Mouse (Mus musculus): ENCODE results near the gene Eogt.

Eogt gene

DNA sequence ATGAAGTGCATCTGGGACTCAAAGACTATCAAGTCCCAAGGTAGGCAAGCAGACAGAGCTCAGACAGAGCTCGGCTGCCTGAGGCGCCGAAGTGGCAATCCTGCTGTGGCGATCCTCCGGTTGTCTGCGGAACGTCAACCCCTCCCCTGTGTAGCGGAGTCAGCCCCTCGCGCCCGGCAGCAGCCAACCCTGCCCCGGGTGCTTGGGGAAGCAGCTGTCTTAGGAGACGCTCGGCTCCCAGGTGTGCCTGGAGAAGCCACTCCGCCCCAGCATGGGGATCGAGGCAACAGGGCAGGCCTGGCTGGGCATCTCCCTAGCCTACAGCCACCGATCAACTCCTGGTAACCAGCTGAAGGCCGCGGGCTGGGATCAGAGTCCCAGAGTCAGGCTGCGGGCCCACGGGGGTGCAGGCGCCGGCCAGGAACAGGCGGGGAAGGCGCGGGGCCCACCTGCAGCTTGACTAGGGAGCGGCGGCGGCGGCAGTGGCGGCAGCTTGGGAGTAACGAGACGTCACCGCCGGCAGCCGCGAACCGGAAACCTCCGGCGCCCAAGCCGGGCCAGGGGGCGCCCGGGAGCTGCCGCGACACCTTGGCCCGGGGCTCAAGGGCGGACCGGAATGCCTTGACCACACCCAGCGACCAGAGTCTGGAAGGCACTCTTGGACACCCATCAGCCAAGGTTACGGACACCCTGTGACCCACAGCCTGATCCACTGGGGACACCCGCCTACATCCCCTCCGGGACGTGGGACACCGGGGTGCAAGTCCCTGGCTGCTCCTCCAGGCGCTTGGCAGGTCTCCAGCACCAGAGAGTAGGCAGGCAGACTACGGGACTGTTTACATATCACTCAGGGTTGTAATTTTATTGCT, at the start of gene Eogt:
TSS of gene Eogt (minus strand) at position 800 of the 869 bp plus-strand sequence.
- peak; percentile 75 for DNase-seq

DNA sequence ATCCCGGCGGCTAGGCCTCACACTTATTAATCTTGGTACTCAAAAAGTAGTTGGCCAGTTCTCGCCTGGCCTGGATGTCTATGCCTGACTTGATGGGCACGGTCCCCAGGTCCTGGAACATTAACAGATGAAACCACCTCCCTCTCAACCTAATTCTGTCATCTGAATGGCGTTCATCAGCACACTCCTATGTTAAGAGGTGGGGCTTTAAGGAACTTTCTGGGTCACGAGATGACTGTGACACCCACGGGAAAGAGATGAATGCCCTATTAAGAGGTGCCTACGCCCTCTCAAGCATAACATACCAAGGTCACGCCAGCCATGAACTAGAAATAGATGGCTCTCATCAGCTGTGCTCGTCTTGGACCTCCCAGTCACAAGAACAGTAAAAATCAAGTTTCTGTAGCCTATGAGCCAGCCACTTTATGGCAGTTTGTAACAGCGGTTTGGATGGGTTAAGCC, 30.4 kb upstream of the Eogt start:
- no peak for DNase-seq

DNA sequence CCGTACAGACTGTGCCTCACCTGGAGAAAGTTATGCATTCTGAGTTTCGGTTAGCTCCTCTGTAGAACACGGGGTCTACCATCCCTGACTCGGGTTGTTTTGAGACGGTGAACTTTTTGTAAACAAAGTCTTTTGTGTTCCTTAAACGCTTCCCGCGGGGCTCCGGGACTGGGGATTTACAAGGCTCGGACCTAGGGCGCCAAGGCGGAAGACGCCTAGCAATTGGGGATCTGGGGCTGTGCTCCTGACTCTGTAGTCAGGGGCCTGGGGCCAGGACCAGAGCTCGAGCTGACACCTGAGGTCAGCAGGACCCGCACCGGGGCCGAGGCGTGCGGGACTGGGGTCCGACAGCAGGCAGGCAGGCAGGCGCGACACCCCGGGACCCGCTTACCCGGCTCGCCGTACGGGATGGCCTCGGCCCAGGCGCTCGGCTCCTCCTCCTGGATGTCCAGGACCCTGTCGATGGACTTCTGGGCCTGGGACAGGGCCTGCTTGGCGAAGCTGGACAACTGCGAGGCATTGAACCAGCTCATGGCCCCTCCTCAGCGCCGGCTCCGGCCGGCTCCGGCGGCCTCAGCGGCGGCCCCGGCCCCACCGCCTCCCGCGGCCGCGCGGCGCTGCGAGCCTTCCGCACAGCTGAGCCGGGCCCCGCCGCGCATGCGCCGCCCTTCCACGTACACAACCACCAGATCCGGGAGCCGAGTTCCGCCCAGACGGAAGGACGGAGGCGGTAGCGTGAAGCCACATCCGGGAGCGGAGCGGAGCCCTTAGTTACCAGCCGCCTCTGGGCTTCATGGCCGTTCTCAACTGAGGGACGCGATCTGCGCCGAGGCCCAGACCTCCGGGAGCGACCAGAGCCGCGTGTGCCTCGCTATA, 29.7 kb upstream of the Eogt start, which contains the start of gene Tmf1:
TSS of gene Tmf1 (minus strand) at position 632 of the 876 bp plus-strand sequence.
- DNase-seq: peak; percentile 97

DNA sequence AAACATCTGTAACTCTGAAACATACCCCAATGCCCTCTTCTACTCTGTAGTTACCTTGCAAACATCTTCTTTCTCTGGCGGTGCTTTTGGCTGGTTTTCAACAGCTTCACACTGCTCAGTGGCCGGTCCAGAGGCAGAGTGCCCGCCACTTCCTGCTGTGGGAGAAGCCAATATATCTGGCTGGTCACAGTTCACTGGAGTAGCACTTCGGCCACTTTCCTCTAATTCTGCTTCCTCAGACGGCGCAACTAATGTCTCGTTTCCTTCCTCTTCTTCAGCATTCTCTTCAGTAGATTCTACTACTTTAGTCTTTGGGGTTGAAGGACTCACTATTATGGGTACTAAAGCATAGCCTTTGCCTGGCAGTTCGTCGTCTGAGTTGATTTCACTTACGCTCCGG, 26.7 kb upstream of the Eogt start:
- DNase-seq: no peak

DNA sequence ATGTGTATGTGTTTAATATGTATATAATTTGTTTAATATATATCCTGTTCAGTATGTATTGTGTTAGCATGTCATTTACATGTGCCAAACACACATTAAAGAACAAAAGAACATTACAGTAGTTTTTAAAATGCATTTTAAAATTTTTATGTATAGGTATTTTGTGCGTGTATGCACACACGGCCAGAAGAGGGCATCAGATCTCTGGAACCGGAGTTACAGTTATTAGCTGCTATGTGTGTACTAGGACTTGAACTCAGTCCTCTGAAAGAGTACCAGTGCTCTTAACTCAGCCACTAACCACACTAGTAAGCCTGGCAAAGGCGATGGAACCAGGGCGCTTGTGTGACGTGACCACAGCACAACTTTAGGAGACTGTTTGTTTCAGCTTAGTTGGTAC, 1.2 kb upstream of the Eogt start:
- no peak for DNase-seq

DNA sequence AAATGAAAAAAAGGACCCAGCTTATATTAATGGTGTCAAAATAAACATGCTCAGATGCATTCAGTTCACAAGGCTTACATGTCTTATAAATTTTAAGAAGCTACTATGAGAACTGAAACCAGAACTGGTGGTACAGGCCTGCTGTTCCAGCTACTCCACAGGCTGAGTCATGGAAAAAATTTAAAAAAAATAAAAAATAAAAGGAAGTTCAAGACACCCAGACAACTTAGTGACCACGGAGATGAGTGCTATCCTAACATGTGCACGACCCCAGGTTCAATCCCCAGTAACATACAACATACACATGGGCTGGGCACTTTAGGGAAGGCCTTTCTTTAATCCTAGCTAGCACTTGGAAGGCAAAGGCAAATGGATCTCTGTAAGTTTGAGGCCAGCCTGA, 739 bp upstream of the Eogt start:
- no peak for DNase-seq

DNA sequence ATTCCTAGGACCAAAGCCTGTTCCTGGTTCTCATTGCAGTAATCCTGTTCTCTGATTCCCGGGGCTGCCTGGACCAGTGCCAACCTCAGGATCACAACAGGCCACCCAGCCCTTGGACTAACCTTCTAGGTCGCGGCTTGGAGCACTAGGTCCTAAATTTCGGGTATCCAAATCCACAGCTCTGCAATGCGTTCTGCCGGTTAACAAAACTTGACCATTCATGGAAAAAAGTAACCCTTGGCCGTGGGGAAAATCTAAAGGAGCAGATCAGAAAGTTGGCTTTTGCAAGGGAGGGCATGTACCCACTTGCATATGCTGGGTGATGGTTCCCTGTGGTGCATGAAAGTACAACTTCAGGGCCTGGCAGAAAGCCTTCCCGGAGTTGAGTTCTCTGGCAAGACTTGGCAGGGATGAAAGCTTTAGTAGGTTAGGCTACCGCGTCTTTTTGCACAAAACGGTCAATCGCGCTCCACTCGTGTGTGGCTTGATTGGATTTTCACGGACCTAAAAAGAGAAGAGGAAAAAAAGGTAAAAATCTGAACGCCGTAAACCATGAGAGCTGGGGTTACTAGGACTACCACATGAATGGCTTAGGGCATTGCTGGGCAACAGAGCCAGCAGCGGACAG, 1.1 kb downstream of the Eogt start:
- DNase-seq: peak; percentile 29

DNA sequence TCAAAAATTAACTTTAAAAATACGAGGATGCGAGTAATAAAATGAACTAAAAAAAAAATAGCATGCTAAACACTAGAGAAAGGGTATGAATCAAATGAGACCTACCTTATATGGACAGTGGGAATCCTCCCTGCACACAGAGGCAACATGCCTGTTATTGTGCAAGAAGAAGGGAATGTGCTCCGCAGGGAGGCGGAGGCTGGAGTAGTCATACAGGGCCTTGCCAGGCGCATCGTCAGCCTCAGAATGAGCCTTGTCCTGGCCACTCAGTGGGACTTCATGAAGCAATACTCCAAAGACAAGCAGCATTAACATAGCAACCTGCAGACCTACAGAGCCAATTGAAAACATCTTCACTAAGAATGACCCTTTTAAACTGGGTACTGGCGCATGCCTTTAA, 3.8 kb downstream of the Eogt start:
- no peak for DNase-seq

DNA sequence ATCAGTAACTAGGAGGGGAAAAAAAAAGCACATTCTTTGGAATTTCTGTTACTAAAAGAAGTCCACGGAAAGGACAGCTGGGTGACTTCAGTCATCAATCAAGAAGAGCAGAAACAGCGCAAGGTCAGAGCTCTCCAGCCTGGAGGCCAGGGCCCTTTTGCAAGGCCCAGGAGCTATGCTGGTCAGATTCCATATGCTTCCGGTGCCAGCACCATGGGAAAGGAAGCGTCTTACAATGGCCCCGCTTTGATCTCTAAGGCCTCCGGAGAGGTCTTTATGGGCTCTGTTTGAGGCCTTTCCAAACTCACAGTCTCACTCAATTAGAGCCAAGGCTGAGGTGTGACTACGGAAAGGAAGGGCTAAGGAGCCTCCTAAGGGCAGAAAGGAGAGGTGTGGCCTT, 4.6 kb downstream of the Eogt start:
- no peak for DNase-seq

DNA sequence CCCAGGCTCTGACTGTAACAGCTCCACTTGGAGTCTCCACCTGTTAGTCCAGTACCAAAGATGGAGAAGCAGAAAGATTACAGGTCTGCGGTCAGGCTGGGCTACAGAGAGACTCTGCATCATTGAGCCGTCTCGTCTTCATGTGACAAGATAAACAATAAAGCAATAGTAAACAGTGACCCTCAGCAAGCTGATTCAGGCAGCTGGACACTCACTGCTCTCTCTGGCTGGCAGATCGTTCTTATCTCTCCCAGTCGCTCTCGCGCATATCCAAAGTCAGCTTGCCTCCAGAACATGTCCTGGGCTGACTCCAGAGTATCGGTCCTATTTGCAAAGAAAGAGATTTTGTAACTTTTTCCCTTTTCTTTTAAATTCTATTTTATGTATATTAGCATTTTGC, 6.4 kb downstream of the Eogt start:
- DNase-seq: no peak

DNA sequence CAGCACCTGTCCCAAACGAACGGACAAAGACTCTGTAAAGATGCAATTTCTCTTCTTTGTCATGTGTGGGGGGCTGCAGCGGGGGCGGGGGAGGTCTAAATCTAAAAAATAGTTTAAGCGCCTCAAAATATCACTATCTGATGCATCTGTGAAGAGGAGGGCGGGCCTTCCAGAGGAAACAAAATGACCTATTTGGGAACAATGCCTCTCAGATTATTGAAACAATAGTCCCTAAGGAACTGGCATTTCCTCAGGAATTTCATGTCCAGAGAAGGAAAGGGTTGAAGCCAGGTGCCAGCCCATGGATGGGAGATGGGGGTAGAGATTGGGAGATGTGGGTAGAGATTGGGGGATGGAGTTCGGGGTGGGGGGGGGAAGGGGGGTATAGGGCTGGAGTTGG, 7.2 kb downstream of the Eogt start:
- no peak for DNase-seq

DNA sequence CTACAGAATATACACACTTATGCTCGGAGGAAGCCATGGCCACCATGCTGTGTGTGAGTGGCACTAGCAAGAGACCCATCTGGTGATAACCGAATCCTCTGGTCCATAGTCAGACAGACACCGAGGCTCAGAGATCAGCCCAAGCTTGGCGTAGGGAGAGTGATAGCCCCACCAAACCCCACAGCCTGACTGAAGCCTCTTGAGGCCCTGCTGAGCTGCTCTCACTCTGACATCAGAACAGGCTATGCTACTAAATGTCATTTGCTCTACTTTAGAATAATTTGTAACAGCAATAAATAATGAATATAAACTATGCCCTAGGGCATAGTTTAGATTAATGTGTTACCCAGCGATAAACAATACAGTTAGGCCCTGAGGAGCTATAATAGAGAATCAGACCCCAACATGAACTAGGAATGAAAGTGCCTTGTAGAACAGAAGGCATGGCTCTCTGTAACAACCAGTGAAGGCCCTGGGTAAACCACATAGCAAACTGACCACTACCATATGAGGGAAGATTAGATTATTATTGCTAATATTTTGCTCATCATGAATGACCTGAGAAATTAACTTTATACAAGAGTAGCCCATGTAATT, 16.2 kb downstream of the Eogt start:
- no peak for DNase-seq

DNA sequence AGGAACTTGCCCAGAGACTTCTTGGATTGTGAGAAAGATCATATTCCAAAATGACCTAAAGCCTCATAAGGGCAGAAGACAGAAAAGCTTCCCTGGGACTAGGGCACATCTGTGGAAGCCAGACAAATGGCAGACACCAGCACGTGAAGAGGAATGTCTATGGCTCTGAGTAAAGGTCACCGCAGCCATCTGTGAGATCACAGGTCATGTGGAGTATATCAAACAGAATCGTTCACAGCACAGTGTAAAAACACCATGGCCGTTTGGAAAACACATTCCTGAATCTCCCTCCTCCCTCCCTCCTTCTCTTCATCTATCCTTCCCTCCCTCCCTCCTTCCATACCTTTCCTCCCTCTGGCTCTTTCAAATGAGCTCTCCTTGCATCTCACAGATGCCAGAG, 17.2 kb downstream of the Eogt start:
- DNase-seq: no peak

DNA sequence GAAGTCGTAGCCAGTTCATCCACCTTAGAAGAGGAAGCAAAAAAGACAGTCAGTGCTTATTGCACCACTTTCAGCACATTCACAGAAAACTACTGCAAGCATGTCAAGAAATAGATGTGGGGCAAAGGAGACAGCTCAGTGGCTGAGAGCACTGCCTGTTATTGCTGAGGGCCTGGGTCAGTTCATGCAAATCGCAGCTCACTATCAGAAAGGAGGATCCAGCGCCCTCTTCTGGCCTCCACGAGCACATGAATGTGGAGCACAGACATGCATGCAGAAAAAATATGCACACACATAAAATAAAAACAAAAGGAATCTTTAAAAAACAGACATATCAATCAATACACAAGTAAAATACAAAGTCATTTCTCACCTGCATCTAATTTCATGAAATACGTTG, 18.0 kb downstream of the Eogt start:
- no peak for DNase-seq

DNA sequence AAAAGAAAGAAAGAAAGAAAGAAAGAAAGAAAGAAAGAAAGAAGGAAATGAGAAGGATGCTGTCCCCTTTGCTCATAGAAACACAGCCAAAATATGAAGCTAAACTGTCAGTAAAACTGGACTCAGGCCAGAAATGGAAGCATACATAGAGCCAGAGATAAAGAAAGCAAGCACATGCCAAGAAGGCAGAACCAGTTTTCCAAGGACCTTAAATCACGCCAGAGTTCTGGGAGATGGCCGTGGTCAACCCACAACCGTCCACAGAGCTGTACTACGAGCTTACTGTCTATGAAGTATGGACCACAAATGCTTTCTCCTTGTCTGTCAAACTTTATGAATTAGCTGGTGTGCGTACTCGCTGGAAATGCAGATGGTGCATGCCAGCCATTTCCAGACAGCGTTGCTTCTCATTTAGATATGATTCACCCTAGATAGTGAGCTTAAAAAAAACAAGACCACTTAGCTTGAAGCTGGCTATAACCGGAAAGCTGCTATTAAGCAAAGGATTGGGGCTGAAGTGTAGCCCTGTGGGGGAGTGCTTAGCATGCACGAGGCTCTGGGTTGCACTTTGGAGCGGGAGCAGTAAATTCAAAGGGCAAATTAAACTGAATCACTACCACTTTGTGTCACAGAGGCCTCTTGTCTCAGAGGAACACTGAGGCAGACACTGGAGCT, 24.5 kb downstream of the Eogt start:
- DNase-seq: no peak

DNA sequence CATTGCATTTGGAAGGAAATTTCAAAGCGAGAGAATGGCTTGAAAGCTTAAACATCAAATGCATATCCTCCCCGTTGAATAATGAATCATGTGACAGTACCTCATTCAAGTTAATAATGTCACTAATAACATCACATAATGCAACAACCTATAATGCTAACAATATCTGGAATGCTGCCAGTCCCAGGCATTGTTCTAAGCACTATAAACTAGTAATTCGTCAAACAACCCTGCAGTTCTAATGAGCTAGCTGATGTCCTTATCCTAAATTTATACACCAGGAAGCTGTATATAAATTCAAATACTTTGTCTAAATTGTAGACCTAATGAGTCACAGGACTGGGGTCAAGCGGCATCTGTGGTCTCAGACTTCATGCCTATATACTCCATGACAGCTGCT, 28.1 kb downstream of the Eogt start:
- no peak for DNase-seq

DNA sequence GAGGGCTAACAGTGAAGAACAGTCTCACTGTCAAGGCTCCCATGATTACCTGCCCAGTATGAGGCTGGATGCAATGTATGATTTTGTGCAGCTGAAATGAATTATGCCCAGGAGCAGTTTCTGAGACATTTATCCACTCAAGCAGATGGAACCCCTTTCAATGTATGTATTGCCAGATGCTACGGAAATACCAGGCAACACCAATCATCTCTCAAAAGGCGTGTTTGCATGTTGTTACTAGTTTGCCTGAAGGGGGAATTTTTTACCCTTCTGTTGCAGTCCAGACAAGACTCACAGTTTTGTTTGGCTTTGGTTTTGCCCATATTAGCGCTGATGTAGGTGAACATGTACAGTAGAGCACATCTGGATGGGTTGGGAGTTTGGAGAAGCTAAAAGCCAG, 30.7 kb downstream of the Eogt start:
- no peak for DNase-seq

DNA sequence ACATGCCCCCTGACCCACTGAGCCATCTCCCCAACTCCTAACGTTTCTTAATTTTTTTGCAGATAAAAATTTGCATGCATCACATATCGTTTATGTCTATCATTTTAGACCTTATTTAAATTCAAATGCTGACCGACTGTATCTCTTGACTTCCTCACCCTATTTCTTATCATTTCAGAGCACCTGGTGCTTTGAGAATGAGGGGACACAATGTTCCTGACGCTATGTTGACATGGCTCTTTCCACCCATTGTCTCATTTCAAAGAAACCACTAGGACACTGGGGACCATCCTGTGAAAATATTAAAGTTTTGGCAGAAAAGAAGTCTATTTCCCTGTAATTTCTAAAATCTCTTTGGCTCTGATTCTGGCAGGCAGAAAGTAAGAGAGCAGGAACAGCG, 32.1 kb downstream of the Eogt start:
- DNase-seq: no peak

DNA sequence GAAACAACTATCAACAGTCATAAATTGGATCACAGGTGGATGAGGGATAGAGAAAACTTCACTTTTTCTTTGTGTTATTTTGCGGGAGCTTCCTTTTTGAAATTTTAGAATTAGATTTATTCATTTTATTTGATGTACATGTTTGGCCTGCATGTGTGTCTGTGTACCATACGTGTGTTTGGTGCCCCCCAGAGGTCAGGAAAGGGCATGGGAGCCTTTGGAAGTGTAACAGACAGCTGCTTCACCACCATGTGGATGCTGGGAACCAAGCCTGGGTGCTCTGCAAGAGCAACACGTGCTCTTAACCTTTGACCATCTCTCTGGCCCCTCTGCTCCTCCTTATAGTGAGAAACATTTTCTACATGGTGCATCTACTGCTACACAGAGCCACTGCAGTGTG, 34.2 kb downstream of the Eogt start:
- no peak for DNase-seq

DNA sequence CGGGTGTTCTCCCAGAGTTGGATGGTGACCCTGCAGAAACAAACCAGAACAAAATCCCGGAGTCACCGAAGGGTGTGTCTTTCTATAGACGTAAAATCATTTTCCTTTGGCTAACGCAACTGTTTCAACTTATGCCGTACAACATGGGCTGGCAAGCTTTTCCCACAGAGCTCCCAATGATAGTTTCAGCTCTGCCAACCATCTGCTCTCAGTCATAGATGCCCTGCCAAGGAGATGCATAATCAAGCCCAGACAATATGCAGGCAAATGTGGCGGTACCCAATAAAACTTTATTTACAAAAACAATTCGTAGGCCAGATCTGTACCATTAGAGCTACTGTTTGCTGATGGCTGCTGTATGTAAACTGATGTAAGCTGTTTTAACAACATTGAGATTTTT, 36.8 kb downstream of the Eogt start:
- DNase-seq: no peak

DNA sequence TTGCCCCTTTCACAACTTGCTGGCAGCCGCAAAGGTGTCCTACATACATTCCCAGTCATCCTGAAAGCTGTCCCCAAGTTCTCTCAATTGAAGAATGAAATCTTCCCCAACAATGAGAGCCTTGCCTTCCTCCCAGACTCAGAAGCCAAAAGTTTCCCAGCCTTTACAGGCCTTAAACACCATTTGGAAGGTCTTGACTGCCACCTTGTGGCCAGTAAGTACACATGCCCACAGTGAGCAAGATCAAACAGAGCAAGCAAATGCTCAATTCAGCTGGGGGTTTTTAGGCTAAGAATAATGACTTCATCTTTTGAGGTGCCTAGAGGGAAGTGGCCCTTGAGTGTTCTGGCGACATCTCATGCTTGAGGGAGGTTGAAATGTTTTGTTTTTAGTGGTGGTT, 42.2 kb downstream of the Eogt start:
- peak; percentile 61 for DNase-seq

DNA sequence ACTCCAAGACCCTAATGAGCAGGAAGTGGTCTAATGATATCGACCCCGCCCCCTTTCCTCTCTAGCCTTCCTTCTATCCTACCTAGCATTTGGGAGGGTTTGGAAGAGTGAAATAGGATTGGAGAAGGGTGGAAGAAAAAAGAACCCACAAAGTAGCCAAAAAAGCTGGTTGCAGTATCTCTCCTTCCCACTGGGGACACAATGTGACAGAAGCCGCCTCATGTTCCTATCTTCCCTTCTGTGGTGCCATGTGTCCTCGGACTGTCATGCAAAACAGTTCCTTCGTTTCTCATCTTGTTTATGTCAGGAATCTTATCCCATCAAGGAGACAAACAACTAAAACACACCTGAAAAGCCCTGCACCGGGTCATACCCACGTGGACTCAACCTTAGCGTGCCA, 42.9 kb downstream of the Eogt start:
- DNase-seq: no peak
